Mouse (Mus musculus) thymus, adult 2 months (tissue): Measurements from ENCODE around the gene Dnah2. TPM values are rescaled to one million over a fixed set of nuclear protein-coding genes. Genes with fewer than 3 reads are reported as not detected.
"Not testable (repeated sequence)": the region's sequence is repeated elsewhere in the genome, so short reads cannot be mapped to it uniquely, and the experiment has no call there.

Experiments used
- DNase-seq: peaks from one replicate; pipeline ENCODE4 v3.0.0; 2021
- H3K27ac ChIP-seq: fragments of 200-500 bp; 2 replicates; pipeline ENCODE4 v1.5.1; 2012; ENCODE audit warnings: low read length, control low read depth; ENCODE audit not compliant: control insufficient read depth, insufficient read depth
- H3K27me3 ChIP-seq: fragments of 200-500 bp; 2 replicates; pipeline ENCODE4 v1.6.1; 2012; ENCODE audit warnings: mild to moderate bottlenecking, low read length, moderate library complexity, mixed read lengths; ENCODE audit not compliant: control insufficient read depth, insufficient read depth
- H3K36me3 ChIP-seq: fragments of 200-500 bp; 2 replicates; pipeline ENCODE4 v1.6.1; 2012; ENCODE audit warnings: mild to moderate bottlenecking, low read length, moderate library complexity; ENCODE audit not compliant: control insufficient read depth, insufficient read depth
- H3K4me1 ChIP-seq: fragments of 200-500 bp; replicated peaks from 2 replicates; pipeline ENCODE4 v1.6.1; 2012; ENCODE audit warnings: low read length; ENCODE audit not compliant: control insufficient read depth, insufficient read depth
- H3K4me3 ChIP-seq: fragments of 200-500 bp; 2 replicates; pipeline ENCODE4 v1.5.1; 2012; ENCODE audit warnings: mild to moderate bottlenecking, low read length, control low read depth, moderate library complexity; ENCODE audit not compliant: control insufficient read depth, insufficient read depth
- CTCF ChIP-seq: fragments of 200-500 bp; IDR thresholded peaks from 2 replicates; pipeline ENCODE4 v1.5.1; 2012; ENCODE audit warnings: mild to moderate bottlenecking, control low read depth, low read length, moderate library complexity, borderline replicate concordance; ENCODE audit not compliant: control insufficient read depth, poor library complexity, insufficient read depth; ENCODE audit errors: extremely low read depth
- POLR2A ChIP-seq: fragments of 200-500 bp; IDR thresholded peaks from 2 replicates; pipeline ENCODE4 v1.6.1; 2012; ENCODE audit warnings: mild to moderate bottlenecking, low read length, control low read depth, moderate library complexity; ENCODE audit not compliant: control insufficient read depth, poor library complexity, insufficient read depth; ENCODE audit errors: extremely low read depth
- WGBS: fragments of 180-500 bp; shearing (Covaris S2); methylation state at CpG from one replicate; pipeline ENCODE4 v1.1.7; 2018; 5-methylcytosine and 5-hydroxymethylcytosine counted together
- polyA plus RNA-seq: library from polyadenylated mRNA; depleted of rRNA; stranded (reverse); fragments of >200 nt; gene quantifications from 2 replicates; pipeline ENCODE4 v1.2.3, GENCODE M21; 2012

The Dnah2 gene
- polyA plus RNA-seq, 1 experiment = 0.39 TPM

- peaks cover 16% of the 10 kb centered on the region for H3K4me1 ChIP-seq
- H3K27ac ChIP-seq = no peak overlapping the region
- H3K4me3 ChIP-seq = peak overlapping the region; percentile 49
- no peaks in the 10 kb centered on the region for H3K27me3 ChIP-seq
- H3K36me3 ChIP-seq = no peaks in the 10 kb centered on the region
- peak; percentile 83 for DNase-seq
- WGBS = 1% methylated on average over 44 of the region's 44 CpGs
- peak; percentile 80 for TF ChIP-seq CTCF
- TF ChIP-seq POLR2A = no peak
Measured at GRCm38 (mm10) chr11:69546423-69547053, 2.4 kb downstream of the Dnah2 start.

GRCm38 (mm10) chr11:69545957-69546356 is 3.0 kb downstream of the Dnah2 start:
- H3K27me3 ChIP-seq = no peaks in the 10 kb centered on the region
- no peak overlapping the region for H3K27ac ChIP-seq
- no peak overlapping the region for H3K4me3 ChIP-seq
- H3K4me1 ChIP-seq = peaks cover 16% of the 10 kb centered on the region
- H3K36me3 ChIP-seq = no peaks in the 10 kb centered on the region
- DNase-seq = no peak
- no peak for TF ChIP-seq CTCF
- TF ChIP-seq POLR2A = no peak
- WGBS = 23% methylated on average over 7 of the region's 7 CpGs

GRCm38 (mm10) chr11:69543598-69543997 is 5.3 kb downstream of the Dnah2 start:
- Histone ChIP-seq H3K27ac (no peak overlapping the region), H3K27me3 (no peaks in the 10 kb centered on the region; the same call in 1 of the 2 replicates), H3K4me1 (peaks cover 16% of the 10 kb centered on the region), H3K4me3 (no peak overlapping the region), H3K36me3 (no peaks in the 10 kb centered on the region)
- no peak for TF ChIP-seq POLR2A
- 87% methylated on average over 3 of the region's 3 CpGs for WGBS
- no peak for DNase-seq

GRCm38 (mm10) chr11:69541741-69542140 is 7.2 kb downstream of the Dnah2 start:
- not testable (repeated sequence) for H3K27me3 ChIP-seq, H3K27ac ChIP-seq, DNase-seq, H3K4me3 ChIP-seq, H3K4me1 ChIP-seq, H3K36me3 ChIP-seq
- WGBS = 92% methylated on average over 3 of the region's 3 CpGs

- Histone ChIP-seq H3K27me3 (no peaks in the 10 kb centered on the region; the same call in 1 of the 2 replicates), H3K36me3 (no peaks in the 10 kb centered on the region), H3K27ac (no peak overlapping the region), H3K4me3 (no peak overlapping the region), H3K4me1 (no peaks in the 10 kb centered on the region)
- no peak for DNase-seq
- TF ChIP-seq POLR2A (no peak), CTCF (no peak)
- 83% methylated on average over 2 of the region's 2 CpGs for WGBS
Measured at GRCm38 (mm10) chr11:69540700-69541099, 8.2 kb downstream of the Dnah2 start.

- no peak overlapping the region for H3K4me3 ChIP-seq
- no peaks in the 10 kb centered on the region for H3K27me3 ChIP-seq
- H3K36me3 ChIP-seq = no peaks in the 10 kb centered on the region
- WGBS = 89% methylated on average over 1 of the region's 1 CpGs
- no peak overlapping the region for H3K27ac ChIP-seq
- TF ChIP-seq POLR2A (no peak), CTCF (no peak)
- H3K4me1 ChIP-seq = no peaks in the 10 kb centered on the region
- DNase-seq = no peak
Measured at GRCm38 (mm10) chr11:69534990-69535389, 13.9 kb downstream of the Dnah2 start.

- TF ChIP-seq POLR2A (no peak), CTCF (no peak)
- WGBS = 84% methylated on average over 7 of the region's 7 CpGs
- H3K27ac ChIP-seq = no peak overlapping the region
Measured at GRCm38 (mm10) chr11:69532480-69533150, 16.3 kb downstream of the Dnah2 start.

GRCm38 (mm10) chr11:69530755-69531154 is 18.2 kb downstream of the Dnah2 start:
- H3K27me3 ChIP-seq, H3K4me3 ChIP-seq, DNase-seq, H3K27ac ChIP-seq, H3K4me1 ChIP-seq, H3K36me3 ChIP-seq: not testable (repeated sequence)
- WGBS = 95% methylated on average over 6 of the region's 6 CpGs

More at GRCm38 (mm10) chr11:69532480-69533150, 16.3 kb downstream of the Dnah2 start:
- H3K36me3 ChIP-seq = no peaks in the 10 kb centered on the region
- no peak overlapping the region for H3K4me3 ChIP-seq
- no peaks in the 10 kb centered on the region for H3K27me3 ChIP-seq
- no peaks in the 10 kb centered on the region for H3K4me1 ChIP-seq
- DNase-seq = no peak

GRCm38 (mm10) chr11:69530281-69530680 is 18.6 kb downstream of the Dnah2 start:
- not testable (repeated sequence) for DNase-seq, H3K27ac ChIP-seq, H3K36me3 ChIP-seq, H3K4me3 ChIP-seq, H3K27me3 ChIP-seq, H3K4me1 ChIP-seq
- WGBS = 95% methylated on average over 3 of the region's 3 CpGs
